Mouse (Mus musculus) embryonic facial prominence, embryonic 13.5 days (tissue): Measurements from ENCODE around the gene Rasa2. TPM values are rescaled to one million over a fixed set of nuclear protein-coding genes. Genes with fewer than 3 reads are reported as not detected.

Source experiments
- polyA plus RNA-seq: library from polyadenylated mRNA; unstranded; fragments of >200 nt; fragmentation: Nextera tagmentation; extraction: Ambion mirVana; gene quantifications from 2 replicates; pipeline ENCODE4 v1.2.1, GENCODE M21; 2015

Gene Rasa2
- polyA plus RNA-seq, 1 experiment from 2014 or later = 21.5 TPM

Other genes starting within 250 kb of the Rasa2 start
- gene Rnf7, start 152.9 kb downstream of the Rasa2 start, polyA plus RNA-seq = 233 and 242 TPM in 2 replicates
- not detected in 2 replicates for gene Gm28729, start 106.4 kb downstream of the Rasa2 start, polyA plus RNA-seq
- gene Zbtb38, start 121.2 kb upstream of the Rasa2 start, polyA plus RNA-seq = 14.6 and 16.2 TPM in 2 replicates